In genomic region chr5:31916241-31916640, GRCm38 (mm10) we compare ENCODE assay signal across 30 mouse cellular contexts.
A peak's percentile ranks its signal among the peaks of the same experiment; 100 is the strongest.
DNase-seq lines count a peak whose midpoint lies in the region; ATAC-seq lines count a peak whose summit lies in the region.
"Had no signal": no experiment of that assay in that cellular context is flagged by ENCODE, and none has a peak within 500 bp of the region (broad histone marks: within the 10 kb centered on the region; RNA-seq: fewer than 3 reads in every experiment).

No protein-coding gene starts in this region.

- no peaks in the 10 kb centered on the region for H3K36me3 ChIP-seq in heart, embryonic 13.5 days
- H3K36me3 ChIP-seq in kidney, embryonic 16.5 days (ENCODE audit: insufficient read depth, low read length), result no peaks in the 10 kb centered on the region
- no peaks in the 10 kb centered on the region for H3K36me3 ChIP-seq in midbrain, embryonic 11.5 days (ENCODE audit: control insufficient read depth, insufficient read depth, low read length)
- no peaks in the 10 kb centered on the region for H3K36me3 ChIP-seq in midbrain, embryonic 15.5 days (replicated peaks)
- H3K36me3 ChIP-seq: hindbrain, embryonic 13.5 days; kidney, embryonic 15.5 days; liver, embryonic 15.5 days; lung, embryonic 15.5 days; neural tube, embryonic 12.5 days had no signal

- peak overlapping the region; percentile 56 for H3K27ac ChIP-seq in heart, embryonic 13.5 days (replicated peaks)
- no peak overlapping the region for H3K27ac ChIP-seq in kidney, embryonic 16.5 days (ENCODE audit: low read length)
- H3K27ac ChIP-seq in midbrain, embryonic 11.5 days (ENCODE audit: low read depth, low read length), result no peak overlapping the region
- H3K27ac ChIP-seq in midbrain, embryonic 15.5 days, result no peak overlapping the region
- H3K27ac ChIP-seq: hindbrain, embryonic 13.5 days; kidney, embryonic 15.5 days; liver, embryonic 15.5 days; lung, embryonic 15.5 days; macrophage; neural tube, embryonic 12.5 days; stomach, postnatal 0 days had no signal

- H3K4me3 ChIP-seq in heart, embryonic 13.5 days, result no peak overlapping the region
- H3K4me3 ChIP-seq in kidney, embryonic 16.5 days (ENCODE audit: low read length), result no peak overlapping the region
- H3K4me3 ChIP-seq in midbrain, embryonic 11.5 days (ENCODE audit: low read depth, low read length), result no peak overlapping the region
- H3K4me3 ChIP-seq in midbrain, embryonic 15.5 days, result no peak overlapping the region
- H3K4me3 ChIP-seq: hindbrain, embryonic 13.5 days; kidney, embryonic 15.5 days; liver, embryonic 15.5 days; lung, embryonic 15.5 days; myocyte; neural tube, embryonic 12.5 days had no signal

- no peaks in the 10 kb centered on the region for H3K9me3 ChIP-seq in heart, embryonic 13.5 days
- H3K9me3 ChIP-seq in kidney, embryonic 16.5 days (ENCODE audit: low read length), result no peaks in the 10 kb centered on the region
- H3K9me3 ChIP-seq in midbrain, embryonic 11.5 days (ENCODE audit: control insufficient read depth, low read length), result no peaks in the 10 kb centered on the region
- H3K9me3 ChIP-seq in midbrain, embryonic 15.5 days, result no peaks in the 10 kb centered on the region
- H3K9me3 ChIP-seq: hindbrain, embryonic 13.5 days; kidney, embryonic 15.5 days; liver, embryonic 15.5 days; lung, embryonic 15.5 days; neural tube, embryonic 12.5 days had no signal

- H3K4me2 ChIP-seq in heart, embryonic 13.5 days, result no peak overlapping the region
- no peak overlapping the region for H3K4me2 ChIP-seq in kidney, embryonic 16.5 days (replicated peaks; ENCODE audit: low read depth, low read length)
- H3K4me2 ChIP-seq in midbrain, embryonic 11.5 days, result no peak overlapping the region
- H3K4me2 ChIP-seq in midbrain, embryonic 15.5 days, result no peak overlapping the region
- H3K4me2 ChIP-seq: hindbrain, embryonic 13.5 days; kidney, embryonic 15.5 days; liver, embryonic 15.5 days; lung, embryonic 15.5 days; neural tube, embryonic 12.5 days had no signal

- WGBS in heart, embryonic 13.5 days, result 69% methylated on average over 7 of the region's 7 CpGs
- 52% methylated on average over 7 of the region's 7 CpGs for WGBS in kidney, embryonic 16.5 days
- WGBS in midbrain, embryonic 11.5 days, result 89% methylated on average over 7 of the region's 7 CpGs
- WGBS in midbrain, embryonic 15.5 days, result 84% methylated on average over 7 of the region's 7 CpGs

- intact Hi-C loops in heart, postnatal 14 days (cut with DNase I), result no loop called here

- no peaks in the 10 kb centered on the region for H3K27me3 ChIP-seq in heart, embryonic 13.5 days (replicated peaks)
- no peaks in the 10 kb centered on the region for H3K27me3 ChIP-seq in kidney, embryonic 16.5 days (ENCODE audit: insufficient read depth, low read length)
- H3K27me3 ChIP-seq in midbrain, embryonic 11.5 days (ENCODE audit: control insufficient read depth, insufficient read depth, low read length), result no peaks in the 10 kb centered on the region
- H3K27me3 ChIP-seq in midbrain, embryonic 15.5 days (replicated peaks), result no peaks in the 10 kb centered on the region
- H3K27me3 ChIP-seq: hindbrain, embryonic 13.5 days; kidney, embryonic 15.5 days; liver, embryonic 15.5 days; lung, embryonic 15.5 days; neural tube, embryonic 12.5 days had no signal

- DNase-seq in heart, postnatal 14 days, result no peak
- DNase-seq in kidney, postnatal 36 days, result no peak
- peak; percentile 64 for DNase-seq in midbrain, embryonic 11.5 days (ENCODE audit: low spot score, missing footprints)
- DNase-seq in gastrocnemius, adult 18-20 months (ENCODE audit: low spot score), result no peak
- DNase-seq in cerebellum, postnatal 14 days, result no peak
- DNase-seq: adrenal gland, postnatal 25 days; cerebellum, adult 2 months; cerebellum, postnatal 25 days; gastrocnemius, postnatal 25 days; heart, adult 18-20 months; kidney, adult 11 months; layer of hippocampus, postnatal 36 days; left cerebral cortex, postnatal 4 days; right cerebral cortex, adult 18-20 months; spleen, adult 18-20 months; thymus, adult 18-20 months; thymus, postnatal 25 days had no signal

- peaks cover 31% of the 10 kb centered on the region for H3K4me1 ChIP-seq in heart, embryonic 13.5 days
- H3K4me1 ChIP-seq in kidney, embryonic 16.5 days (ENCODE audit: insufficient read depth, low read length), result peaks cover 8% of the 10 kb centered on the region
- H3K4me1 ChIP-seq in midbrain, embryonic 11.5 days (ENCODE audit: control insufficient read depth, insufficient read depth, low read length), result no peaks in the 10 kb centered on the region
- H3K4me1 ChIP-seq in midbrain, embryonic 15.5 days, result no peaks in the 10 kb centered on the region
- H3K4me1 ChIP-seq: hindbrain, embryonic 13.5 days; liver, embryonic 15.5 days; neural tube, embryonic 12.5 days had no signal

- H3K9ac ChIP-seq in heart, embryonic 13.5 days, result no peak overlapping the region
- no peak overlapping the region for H3K9ac ChIP-seq in kidney, embryonic 16.5 days (replicated peaks; ENCODE audit: low read length)
- H3K9ac ChIP-seq in midbrain, embryonic 11.5 days (ENCODE audit: low read length), result no peak overlapping the region
- H3K9ac ChIP-seq in midbrain, embryonic 15.5 days, result no peak overlapping the region
- H3K9ac ChIP-seq: hindbrain, embryonic 13.5 days; kidney, embryonic 15.5 days; liver, embryonic 15.5 days; lung, embryonic 15.5 days; neural tube, embryonic 12.5 days had no signal

- no peak for ATAC-seq in heart, embryonic 13.5 days (ENCODE audit: extremely low read depth, insufficient number of reproducible peaks, low FRiP score, low TSS enrichment)
- 0 out of 2 replicates have a peak, but pooled peaks have one; percentile 46 for ATAC-seq in kidney, embryonic 16.5 days (ENCODE audit: low FRiP score, low TSS enrichment)
- ATAC-seq in midbrain, embryonic 11.5 days (ENCODE audit: low FRiP score), result no peak
- no peak for ATAC-seq in midbrain, embryonic 15.5 days (replicated peaks)
- ATAC-seq: forebrain, embryonic 14.5 days; midbrain, embryonic 16.5 days had no signal
